Mouse (Mus musculus) embryonic facial prominence, embryonic 15.5 days (tissue): Measurements from ENCODE around the gene Syt1. TPM values are rescaled to one million over a fixed set of nuclear protein-coding genes. Genes with fewer than 3 reads are reported as not detected.

Experiments
- ATAC-seq: fragments of 200-750 bp; cut with Nextera tagmentation; 2 replicates; pipeline ENCODE4 v1.8.0; 2017; ENCODE audit warnings: low read depth, moderate TSS enrichment; ENCODE audit not compliant: insufficient number of reproducible peaks, low FRiP score, low TSS enrichment
- H3K27ac ChIP-seq: fragments of 300-500 bp; sonication (generic); replicated peaks from 2 replicates; pipeline ENCODE4 v1.5.1; 2015; ENCODE audit warnings: mild to moderate bottlenecking, inconsistent platforms
- H3K27me3 ChIP-seq: fragments of 300-500 bp; sonication (generic); 2 replicates; pipeline ENCODE4 v1.6.1; 2015; ENCODE audit warnings: inconsistent platforms
- H3K36me3 ChIP-seq: fragments of 300-500 bp; sonication (generic); 2 replicates; pipeline ENCODE4 v1.6.1; 2015; ENCODE audit warnings: mild to moderate bottlenecking, inconsistent platforms
- H3K4me1 ChIP-seq: fragments of 300-500 bp; sonication (generic); 2 replicates; pipeline ENCODE4 v1.6.1; 2015; ENCODE audit warnings: inconsistent platforms
- H3K4me2 ChIP-seq: fragments of 300-500 bp; sonication (generic); replicated peaks from 2 replicates; pipeline ENCODE4 v1.6.1; 2015; ENCODE audit warnings: mild to moderate bottlenecking, inconsistent platforms
- H3K4me3 ChIP-seq: fragments of 300-500 bp; sonication (generic); replicated peaks from 2 replicates; pipeline ENCODE4 v1.5.1; 2015; ENCODE audit warnings: mild to moderate bottlenecking, inconsistent platforms
- H3K9ac ChIP-seq: fragments of 300-500 bp; sonication (generic); 2 replicates; pipeline ENCODE4 v1.6.1; 2015; ENCODE audit warnings: inconsistent platforms
- H3K9me3 ChIP-seq: fragments of 300-500 bp; sonication (generic); replicated peaks from 2 replicates; pipeline ENCODE4 v1.6.1; 2016; ENCODE audit warnings: inconsistent platforms
- WGBS: fragments of 180-500 bp; shearing (Covaris S2); methylation state at CpG from one replicate; pipeline ENCODE4 v1.1.7; 2015; 5-methylcytosine and 5-hydroxymethylcytosine counted together
- polyA plus RNA-seq: library from polyadenylated mRNA; unstranded; fragments of >200 nt; fragmentation: Nextera tagmentation; extraction: Ambion mirVana; gene quantifications from 2 replicates; pipeline ENCODE4 v1.2.1, GENCODE M21; 2015

The Syt1 gene
- polyA plus RNA-seq, 1 experiment from 2014 or later, result 4.3 TPM

DNA sequence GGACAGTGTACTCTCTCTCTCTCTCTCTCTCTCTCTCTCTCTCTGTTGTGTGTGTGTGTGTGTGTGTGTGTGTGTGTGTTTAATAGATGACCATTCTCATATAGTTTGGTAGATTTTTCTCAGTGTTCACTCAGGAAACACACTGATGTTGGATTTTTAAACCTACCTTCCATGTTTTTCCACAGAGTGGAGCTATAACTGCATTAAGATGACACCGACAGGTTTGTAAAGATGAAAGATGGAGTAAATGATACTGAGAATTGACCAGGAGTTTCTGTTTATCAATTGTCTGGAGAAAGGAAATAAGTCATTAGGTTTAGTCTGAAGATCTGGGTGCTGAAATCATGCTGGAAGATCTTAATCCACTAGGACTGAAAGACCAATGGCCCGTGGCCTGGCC lies 554.9 kb downstream of the Syt1 start:
- Histone ChIP-seq H3K4me1 (no peaks in the 10 kb centered on the region), H3K27ac (no peak overlapping the region), H3K9me3 (no peaks in the 10 kb centered on the region), H3K4me3 (no peak overlapping the region), H3K4me2 (no peak overlapping the region), H3K36me3 (no peaks in the 10 kb centered on the region), H3K27me3 (no peaks in the 10 kb centered on the region), H3K9ac (no peak overlapping the region)
- ATAC-seq, result no peak
- 82% methylated on average over 2 of the region's 2 CpGs for WGBS

DNA sequence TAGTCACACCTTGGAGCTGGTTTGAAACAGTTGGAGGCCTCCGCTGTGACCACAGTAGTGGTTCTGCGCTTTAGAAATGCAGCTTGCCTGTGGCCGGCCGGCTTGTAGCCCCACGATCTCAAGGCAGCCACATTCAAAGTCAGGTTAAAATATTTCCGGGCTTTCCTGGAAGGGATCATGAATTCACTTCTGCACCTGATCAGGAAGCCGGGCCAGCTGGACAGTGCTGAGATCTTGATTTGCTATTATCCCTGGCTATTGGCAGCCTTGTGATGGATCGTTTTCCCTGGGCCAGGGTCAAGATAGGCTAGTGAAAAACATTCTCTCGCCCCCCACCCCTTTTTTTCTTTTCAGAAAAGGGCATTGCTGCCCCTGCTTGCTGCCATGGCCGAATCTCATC lies 555.6 kb downstream of the Syt1 start:
- WGBS, result 73% methylated on average over 10 of the region's 10 CpGs
- no peak overlapping the region for H3K4me2 ChIP-seq

DNA sequence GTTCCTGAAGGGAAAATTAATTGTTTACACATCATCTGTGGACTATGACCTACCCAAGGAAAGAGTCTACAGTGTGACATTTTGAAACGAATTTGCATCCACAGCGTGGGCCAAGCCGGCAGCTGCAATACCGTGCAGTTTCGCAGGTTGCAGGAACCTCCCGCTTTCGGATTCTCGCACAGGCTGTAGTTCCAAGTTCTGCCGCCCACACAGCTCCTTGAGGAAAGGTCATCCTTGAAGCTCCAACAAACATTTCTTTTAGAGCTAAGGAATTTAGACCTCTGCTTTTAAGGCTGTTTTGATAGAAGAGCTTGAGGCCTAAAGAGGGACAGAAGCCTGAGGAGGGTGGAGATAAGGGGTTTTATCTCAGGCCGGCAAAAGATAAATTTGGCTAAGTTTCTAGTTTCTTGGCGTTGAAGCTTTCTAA lies 556.1 kb downstream of the Syt1 start:
- WGBS, result 85% methylated on average over 11 of the region's 11 CpGs
- no peak overlapping the region for H3K9ac ChIP-seq

More for the DNA sequence above, 555.6 kb downstream of the Syt1 start:
- no peak overlapping the region for H3K27ac ChIP-seq
- H3K4me1 ChIP-seq, result no peaks in the 10 kb centered on the region
- H3K9me3 ChIP-seq, result no peaks in the 10 kb centered on the region
- no peak overlapping the region for H3K9ac ChIP-seq
- H3K4me3 ChIP-seq, result no peak overlapping the region
- no peaks in the 10 kb centered on the region for H3K27me3 ChIP-seq
- no peak for ATAC-seq
- H3K36me3 ChIP-seq, result no peaks in the 10 kb centered on the region

DNA sequence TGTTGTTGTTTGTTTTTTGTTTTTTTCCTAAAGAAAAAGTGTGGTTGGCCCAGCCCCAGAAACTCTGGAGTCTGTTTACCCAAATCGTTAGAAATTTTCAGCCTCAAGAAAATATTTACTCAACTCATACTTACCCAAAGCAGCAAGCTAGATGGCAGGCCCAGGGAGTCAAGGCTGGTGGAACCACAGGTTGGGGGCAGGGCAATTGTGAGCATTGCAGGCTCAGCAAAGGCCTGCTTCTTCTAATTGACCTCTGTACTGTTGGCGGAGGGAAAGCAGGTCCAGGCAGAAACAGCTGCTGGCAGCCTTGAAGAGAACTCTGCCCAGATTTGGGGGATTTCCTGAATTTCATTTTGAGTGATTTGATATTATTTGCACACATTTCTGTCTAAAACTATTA lies 557.2 kb downstream of the Syt1 start:
- Histone ChIP-seq H3K27ac (no peak overlapping the region), H3K27me3 (no peaks in the 10 kb centered on the region), H3K4me3 (no peak overlapping the region), H3K9me3 (no peaks in the 10 kb centered on the region), H3K4me2 (no peak overlapping the region), H3K9ac (no peak overlapping the region), H3K36me3 (no peaks in the 10 kb centered on the region), H3K4me1 (no peaks in the 10 kb centered on the region)
- 24% methylated on average over 2 of the region's 2 CpGs for WGBS
- ATAC-seq, result no peak

More for the DNA sequence above, 556.1 kb downstream of the Syt1 start:
- Histone ChIP-seq H3K27ac (no peak overlapping the region), H3K36me3 (no peaks in the 10 kb centered on the region), H3K9me3 (no peaks in the 10 kb centered on the region), H3K4me1 (no peaks in the 10 kb centered on the region), H3K4me3 (no peak overlapping the region), H3K4me2 (no peak overlapping the region), H3K27me3 (no peaks in the 10 kb centered on the region)
- ATAC-seq, result no peak

DNA sequence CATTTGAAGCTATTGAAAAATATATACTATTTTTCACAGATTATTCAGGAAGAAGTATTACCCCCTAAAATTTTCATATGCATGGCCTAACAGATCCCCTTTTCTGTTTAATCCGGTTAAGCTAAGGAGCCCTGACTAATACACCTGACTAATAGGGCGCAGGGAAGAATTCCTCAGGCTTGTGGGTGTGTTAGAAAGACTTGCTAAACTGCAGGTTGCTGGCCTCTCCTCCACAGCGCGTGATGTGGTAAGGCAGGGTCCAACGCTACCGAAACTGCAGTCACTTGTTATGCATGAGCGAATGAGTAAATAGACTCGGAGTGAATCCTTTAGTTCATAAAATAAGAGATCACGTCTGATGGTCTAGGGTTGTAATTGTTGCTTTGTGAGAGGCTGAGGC lies 558.4 kb downstream of the Syt1 start:
- ATAC-seq, result no peak
- H3K27ac ChIP-seq, result no peak overlapping the region

DNA sequence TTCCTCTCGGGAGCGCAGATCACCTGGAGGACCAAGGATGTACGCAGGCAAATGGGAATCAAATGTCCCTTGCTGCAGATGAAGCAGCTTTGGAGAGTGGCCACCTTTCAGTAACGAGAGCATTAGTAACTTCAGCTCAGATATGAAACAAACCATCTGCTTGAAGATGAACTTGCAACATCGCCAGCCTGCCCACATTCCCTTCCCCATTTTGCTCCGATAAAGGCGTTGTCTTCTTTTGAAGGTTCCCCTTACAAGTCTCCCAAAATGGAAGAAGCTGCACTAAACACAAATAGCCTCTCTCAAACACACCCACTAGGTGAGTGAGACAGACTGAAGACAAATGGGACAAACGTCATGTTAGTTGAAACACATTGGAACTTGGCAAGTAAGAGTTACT lies 559.3 kb downstream of the Syt1 start:
- WGBS, result 85% methylated on average over 8 of the region's 8 CpGs
- H3K4me2 ChIP-seq, result no peak overlapping the region

More for the DNA sequence above, 558.4 kb downstream of the Syt1 start:
- H3K9ac ChIP-seq, result no peak overlapping the region
- no peaks in the 10 kb centered on the region for H3K27me3 ChIP-seq
- H3K9me3 ChIP-seq, result no peaks in the 10 kb centered on the region
- H3K4me1 ChIP-seq, result no peaks in the 10 kb centered on the region
- no peak overlapping the region for H3K4me3 ChIP-seq
- H3K36me3 ChIP-seq, result no peaks in the 10 kb centered on the region
- WGBS, result 91% methylated on average over 9 of the region's 9 CpGs
- no peak overlapping the region for H3K4me2 ChIP-seq

DNA sequence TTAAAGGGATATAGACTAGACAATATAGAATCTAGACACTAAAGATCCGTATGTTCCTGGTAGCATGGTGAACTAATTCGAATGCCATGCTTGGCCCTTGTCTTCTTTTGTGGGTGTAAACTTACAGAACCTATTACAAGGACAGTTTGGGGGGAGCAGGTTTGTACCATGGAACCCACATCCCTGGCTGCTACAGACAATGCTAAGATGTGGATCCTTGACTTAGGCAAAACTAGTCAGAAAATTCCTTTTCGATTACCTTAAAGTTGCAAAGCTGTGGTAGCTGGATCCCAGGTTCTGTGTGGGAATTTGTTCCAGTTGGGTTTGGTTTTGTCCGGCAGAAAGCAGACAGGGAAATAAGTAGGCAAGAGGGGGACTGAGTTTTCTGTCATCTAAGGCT lies 560.4 kb downstream of the Syt1 start:
- Histone ChIP-seq H3K4me1 (peaks cover 12% of the 10 kb centered on the region), H3K36me3 (no peaks in the 10 kb centered on the region), H3K4me2 (no peak overlapping the region), H3K4me3 (no peak overlapping the region), H3K27ac (no peak overlapping the region), H3K9ac (no peak overlapping the region), H3K27me3 (no peaks in the 10 kb centered on the region), H3K9me3 (no peaks in the 10 kb centered on the region)
- 80% methylated on average over 4 of the region's 4 CpGs for WGBS
- ATAC-seq, result no peak

More for the DNA sequence above, 559.3 kb downstream of the Syt1 start:
- H3K27me3 ChIP-seq, result no peaks in the 10 kb centered on the region
- H3K36me3 ChIP-seq, result no peaks in the 10 kb centered on the region
- no peak overlapping the region for H3K4me3 ChIP-seq
- ATAC-seq, result no peak
- peaks cover 3% of the 10 kb centered on the region for H3K4me1 ChIP-seq
- no peaks in the 10 kb centered on the region for H3K9me3 ChIP-seq
- no peak overlapping the region for H3K9ac ChIP-seq
- H3K27ac ChIP-seq, result no peak overlapping the region

DNA sequence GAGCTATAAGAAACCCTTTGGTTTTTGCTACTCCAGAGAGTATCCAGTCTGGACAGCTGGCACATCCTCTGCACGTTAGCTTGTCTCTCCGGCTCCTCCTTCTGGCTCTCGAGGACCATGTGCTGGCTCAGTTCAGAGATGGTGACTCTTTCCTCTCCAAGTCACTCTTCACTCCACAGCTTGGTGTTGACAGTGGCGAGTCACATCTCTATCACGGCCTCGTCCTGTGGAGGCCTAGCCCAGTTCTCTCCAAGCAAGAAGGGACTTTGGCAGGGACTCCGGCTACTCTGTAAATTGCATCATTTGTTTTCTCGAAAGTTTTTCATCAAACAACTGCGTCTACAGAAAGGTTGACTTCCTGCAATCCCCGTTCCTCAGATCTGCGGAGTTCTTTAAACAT lies 562.4 kb downstream of the Syt1 start:
- Histone ChIP-seq H3K27ac (no peak overlapping the region), H3K9ac (no peak overlapping the region), H3K36me3 (no peaks in the 10 kb centered on the region), H3K4me1 (peaks cover 19% of the 10 kb centered on the region), H3K27me3 (no peaks in the 10 kb centered on the region), H3K4me3 (no peak overlapping the region), H3K9me3 (no peaks in the 10 kb centered on the region), H3K4me2 (no peak overlapping the region)
- no peak for ATAC-seq
- WGBS, result 78% methylated on average over 11 of the region's 11 CpGs
